Mouse (Mus musculus) lung, postnatal 10 days (tissue): ENCODE results near the gene Tmem266.

Experiments used
- DNase-seq: peaks from one replicate; pipeline ENCODE4 v3.0.0; 2021

Tmem266 gene

GRCm38 (mm10) chr9:55468397-55468796 lies 141.7 kb downstream of the Tmem266 start:
- peak; percentile 4 for DNase-seq

- DNase-seq = no peak
Measured at GRCm38 (mm10) chr9:55476084-55476483, 149.4 kb downstream of the Tmem266 start.

GRCm38 (mm10) chr9:55478699-55479098 lies 152.0 kb downstream of the Tmem266 start:
- no peak for DNase-seq

DNA sequence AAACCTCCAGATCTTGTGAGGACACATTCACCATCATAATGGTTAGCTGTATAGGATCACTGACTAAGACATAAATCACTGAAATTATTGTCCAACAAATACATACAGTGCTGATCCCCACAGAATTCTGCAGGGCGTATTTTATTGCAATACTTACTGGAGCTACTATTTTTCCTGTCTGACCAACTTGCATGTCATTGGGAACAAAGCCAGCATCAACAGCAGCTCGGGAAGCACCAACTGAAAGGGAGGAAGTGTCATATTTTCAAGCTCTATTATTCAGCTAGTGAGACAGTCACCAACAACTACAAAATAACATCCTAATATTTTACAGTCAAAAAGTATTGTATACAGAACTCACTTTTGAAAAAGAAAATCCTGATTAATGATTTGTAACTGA lies 155.4 kb downstream of the Tmem266 start:
- peak; percentile 13 for DNase-seq
